Mouse (Mus musculus) olfactory bulb, adult 2 months (tissue): ENCODE measurements at regions not wholly inside any gene's neighbourhood (a gene's known extent, or its start where the extent isn't known, plus 50 kb on each side); places are given as distances from the start of the nearest gene placed in this dataset.

ENCODE experiments used
- CTCF ChIP-seq: fragments of 200-500 bp; IDR thresholded peaks from 2 replicates; pipeline ENCODE4 v1.5.1; 2012; ENCODE audit warnings: low read depth, mild to moderate bottlenecking, low read length, moderate library complexity; ENCODE audit not compliant: insufficient read depth
- POLR2A ChIP-seq: fragments of 200-500 bp; IDR thresholded peaks from 2 replicates; pipeline ENCODE4 v1.6.1; 2012; ENCODE audit warnings: mild to moderate bottlenecking, low read depth, low read length, moderate library complexity; ENCODE audit not compliant: insufficient read depth

DNA sequence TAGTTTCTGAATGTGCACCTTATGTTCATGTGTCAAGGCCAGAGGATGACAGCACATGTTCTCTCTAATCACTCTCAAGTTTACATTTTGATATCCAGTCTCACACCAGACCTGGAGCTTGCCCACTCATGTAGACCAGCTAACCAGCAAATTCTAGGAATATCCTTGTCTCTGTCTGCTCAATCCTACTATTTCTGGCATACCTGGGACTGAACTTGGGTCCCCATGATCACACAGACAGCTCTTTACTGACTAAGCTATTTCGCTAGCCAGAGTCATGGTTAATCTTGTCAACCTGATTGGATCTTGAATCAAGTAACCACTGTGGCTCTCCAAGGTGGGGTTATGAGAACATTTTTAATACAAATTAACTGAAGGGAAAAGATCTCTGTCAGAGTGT lies 625.9 kb upstream of the Klf6 start:
- no peak for TF ChIP-seq CTCF
- TF ChIP-seq POLR2A, result no peak
